Mouse (Mus musculus) MEL (cell line): ENCODE results near the gene Rdh16f2.

Experiments
- CTCF ChIP-seq, 3 experiments: IDR thresholded peaks in 2 of 3; conservative IDR thresholded peaks in 1 of 3; 2 replicates each; pipeline ENCODE4 v1.5.1; 2011 to 2012; ENCODE audit warnings: low read length in 3 of 3, low read depth in 2 of 3, mild to moderate bottlenecking in 2 of 3, improper control_type of control experiment in 1 of 3, inconsistent platforms in 1 of 3, mixed read lengths in 1 of 3, moderate library complexity in 1 of 3; ENCODE audit not compliant: control insufficient read depth in 1 of 3, insufficient read depth in 1 of 3, poor library complexity in 1 of 3, severe bottlenecking in 1 of 3
- MXI1 ChIP-seq: IDR thresholded peaks from 2 replicates; pipeline ENCODE4 v1.6.1; 2011; ENCODE audit warnings: mild to moderate bottlenecking, low read depth, low read length, improper control_type of control experiment
- POLR2A ChIP-seq, 2 experiments: IDR thresholded peaks; 2 replicates each; pipeline ENCODE4 v1.6.1; 2011 to 2012; ENCODE audit warnings: low read length in 2 of 2, mild to moderate bottlenecking in 2 of 2, control low read depth in 1 of 2, improper control_type of control experiment in 1 of 2, low read depth in 1 of 2, moderate library complexity in 1 of 2; ENCODE audit not compliant: control insufficient read depth in 1 of 2, insufficient read depth in 1 of 2, poor library complexity in 1 of 2

DNA sequence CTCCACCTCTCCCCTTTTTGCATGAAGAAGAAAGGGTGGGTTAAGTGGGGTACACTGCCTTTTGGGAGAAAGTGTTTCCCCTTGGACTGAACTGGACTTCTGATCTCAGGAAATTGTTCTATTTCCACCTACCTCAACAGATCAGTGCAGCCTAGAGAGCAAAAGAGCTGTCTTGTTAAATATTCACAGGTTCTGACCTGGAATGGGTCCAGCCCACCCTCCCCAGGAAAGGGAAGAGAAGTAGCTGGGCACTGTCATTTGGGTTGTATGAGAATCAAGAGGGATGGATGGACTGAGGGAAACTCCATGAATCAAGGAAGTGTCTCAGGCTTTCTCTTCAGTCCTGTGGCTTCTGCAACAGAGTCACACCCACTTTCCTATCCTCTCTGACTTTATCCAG, 1.3 kb upstream of the Rdh16f2 start:
- TF ChIP-seq POLR2A (IDR thresholded peaks at IDR 0.05; ENCODE audit: control insufficient read depth in 1 of 2, insufficient read depth in 1 of 2, low read depth in 1 of 2, low read length in 2 of 2, poor library complexity in 1 of 2) (no peak), MXI1 (no peak), CTCF (IDR thresholded peaks at IDR 0.05 in 2 of 3, conservative IDR thresholded peaks at IDR 0.05 in 1 of 3; ENCODE audit: control insufficient read depth in 1 of 3, insufficient read depth in 1 of 3, low read depth in 2 of 3, low read length in 3 of 3, poor library complexity in 1 of 3, severe bottlenecking in 1 of 3) (no peak)
